Comparison of ENCODE assay signal across 11 mouse cellular contexts in the genomic region with DNA sequence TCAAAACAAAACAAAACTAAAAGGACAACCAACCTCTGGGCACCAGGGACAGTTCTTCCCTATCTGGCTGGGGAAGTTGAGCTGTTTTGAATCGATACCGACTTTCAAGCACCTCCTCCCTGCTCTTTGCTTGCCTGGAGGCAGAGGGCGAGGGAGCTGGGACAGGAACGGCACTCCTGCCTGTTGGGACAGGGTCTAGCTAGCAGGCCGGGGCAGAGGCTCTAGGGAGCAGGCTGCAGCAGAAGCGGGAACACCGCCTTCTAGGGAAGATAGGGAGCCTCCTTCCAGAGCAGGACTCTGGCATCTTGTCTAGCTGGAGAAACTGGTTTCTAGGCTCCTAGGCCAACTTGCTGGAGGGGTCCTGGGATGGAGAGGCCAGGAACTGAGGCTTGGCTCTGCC.
DNase-seq lines count a peak whose midpoint lies in the region; ATAC-seq and TF ChIP-seq lines count a peak whose summit lies in the region.
"Had no signal": no experiment of that assay in that cellular context is flagged by ENCODE, and none has a peak within 500 bp of the region (broad histone marks: within the 10 kb centered on the region; RNA-seq: fewer than 3 reads in every experiment).

No protein-coding gene starts in this region.

- H3K9me3 ChIP-seq in heart, embryonic 14.5 days (ENCODE audit: control insufficient read depth, low read length) = no peaks in the 10 kb centered on the region
- H3K9me3 ChIP-seq in MEL (replicated peaks; ENCODE audit: insufficient read depth, low read length) = no peaks in the 10 kb centered on the region
- H3K9me3 ChIP-seq in liver, embryonic 16.5 days (replicated peaks; ENCODE audit: control insufficient read depth, low read length) = no peaks in the 10 kb centered on the region

- H3K27ac ChIP-seq in heart, embryonic 14.5 days (replicated peaks in 1 of 2; ENCODE audit: control insufficient read depth in 1 of 2, insufficient read depth in 1 of 2, low read depth in 2 of 2, low read length in 2 of 2) = no peak overlapping the region
- peak overlapping the region; percentile 10; the same call in 1 of the 2 replicates for H3K27ac ChIP-seq in MEL (ENCODE audit: control insufficient read depth, low read depth, low read length)
- peak overlapping the region; percentile 49 for H3K27ac ChIP-seq in liver, embryonic 16.5 days (ENCODE audit: low read length)

- no peak for TF ChIP-seq POLR2A in MEL (IDR thresholded peaks at IDR 0.05; ENCODE audit: control insufficient read depth in 1 of 2, insufficient read depth in 1 of 2, low read depth in 1 of 2, low read length in 2 of 2, poor library complexity in 1 of 2)

- no peak for TF ChIP-seq RAD21 in MEL (IDR thresholded peaks at IDR 0.05; ENCODE audit: low read depth, low read length)

- H3K4me1 ChIP-seq in heart, embryonic 14.5 days (ENCODE audit: control insufficient read depth in 2 of 2, insufficient read depth in 2 of 2, low read length in 2 of 2) = peaks cover 17 to 48% of the 10 kb centered on the region in 2 experiments
- H3K4me1 ChIP-seq in MEL (ENCODE audit: control insufficient read depth in 1 of 2, insufficient read depth in 2 of 2, low read length in 2 of 2) = peaks cover 6 to 11% of the 10 kb centered on the region in 2 experiments
- H3K4me1 ChIP-seq in liver, embryonic 16.5 days (ENCODE audit: control insufficient read depth, low read depth, low read length) = peaks cover 41% of the 10 kb centered on the region

- peak overlapping the region; percentile 35; the same call in 1 of the 2 replicates for H3K9ac ChIP-seq in heart, embryonic 14.5 days (ENCODE audit: low read length)
- no peak overlapping the region for H3K9ac ChIP-seq in MEL (ENCODE audit: control insufficient read depth, low read depth, low read length, poor library complexity, severe bottlenecking)
- no peak overlapping the region for H3K9ac ChIP-seq in liver, embryonic 16.5 days (ENCODE audit: low read depth, low read length)

- no peak for ATAC-seq in heart, embryonic 14.5 days (ENCODE audit: insufficient number of reproducible peaks, insufficient read depth, low FRiP score, low read depth)
- peak; percentile 61 for ATAC-seq in liver, embryonic 16.5 days (ENCODE audit: low read depth)
- ATAC-seq in CD4-positive, CD25-positive, alpha-beta regulatory T cell, adult 4 months = no peak

- 0 out of 2 replicates have a peak, but pooled peaks cover 6% of the 10 kb centered on the region for H3K79me2 ChIP-seq in MEL (ENCODE audit: control insufficient read depth, insufficient read depth, low read length, poor library complexity)

- intact Hi-C loops in heart, postnatal 10 days (cut with DNase I) = no loop called here

- H3K4me3 ChIP-seq in heart, embryonic 14.5 days (ENCODE audit: control insufficient read depth in 1 of 2, insufficient read depth in 1 of 2, low read depth in 1 of 2, low read length in 2 of 2) = no peak overlapping the region
- H3K4me3 ChIP-seq in MEL (ENCODE audit: control insufficient read depth in 1 of 2, insufficient read depth in 1 of 2, low read depth in 2 of 2, low read length in 2 of 2) = no peak overlapping the region
- no peak overlapping the region for H3K4me3 ChIP-seq in liver, embryonic 16.5 days (ENCODE audit: low read depth, low read length)

- no peak overlapping the region for H3K4me2 ChIP-seq in heart, embryonic 14.5 days (ENCODE audit: low read length)
- H3K4me2 ChIP-seq in liver, embryonic 16.5 days (ENCODE audit: low read depth, low read length) = no peak overlapping the region

- H3K36me3 ChIP-seq in heart, embryonic 14.5 days (ENCODE audit: control insufficient read depth, insufficient read depth, low read length) = peaks cover 7% of the 10 kb centered on the region; the same call in 1 of the 2 replicates
- peaks cover 7 to 10% of the 10 kb centered on the region in 2 experiments; a peak in 3 of 4 replicates for H3K36me3 ChIP-seq in MEL (ENCODE audit: control insufficient read depth in 1 of 2, insufficient read depth in 2 of 2, low read length in 2 of 2)
- H3K36me3 ChIP-seq in liver, embryonic 16.5 days (ENCODE audit: control insufficient read depth, insufficient read depth) = no peaks in the 10 kb centered on the region

- 21% methylated on average over 7 of the region's 7 CpGs for WGBS in heart, embryonic 14.5 days
- 28% methylated on average over 7 of the region's 7 CpGs for WGBS in liver, embryonic 16.5 days (ENCODE audit: insufficient replicate concordance)

- TF ChIP-seq CTCF in MEL (IDR thresholded peaks at IDR 0.05 in 2 of 3, conservative IDR thresholded peaks at IDR 0.05 in 1 of 3; ENCODE audit: control insufficient read depth in 1 of 3, insufficient read depth in 1 of 3, low read depth in 2 of 3, low read length in 3 of 3, poor library complexity in 1 of 3, severe bottlenecking in 1 of 3) = no peak

- TF ChIP-seq EP300 in MEL (IDR thresholded peaks at IDR 0.05; ENCODE audit: low read depth in 1 of 2, low read length in 2 of 2) = no peak

- no peaks in the 10 kb centered on the region for H3K27me3 ChIP-seq in heart, embryonic 14.5 days (ENCODE audit: control insufficient read depth, insufficient read depth, low read length)
- no peaks in the 10 kb centered on the region for H3K27me3 ChIP-seq in MEL (ENCODE audit: control insufficient read depth in 1 of 2, insufficient read depth in 2 of 2, low read length in 2 of 2)
- no peaks in the 10 kb centered on the region for H3K27me3 ChIP-seq in liver, embryonic 16.5 days (ENCODE audit: control insufficient read depth, insufficient read depth, low read depth, low read length)

- no peak for DNase-seq in heart, postnatal 10 days
- peak; percentile 43 for DNase-seq in MEL (ENCODE audit: low read depth, low spot score)
- DNase-seq in gonadal fat pad, adult 2 months (ENCODE audit: low read depth) = peak; percentile 92
- DNase-seq in gastrocnemius, adult 18-20 months (ENCODE audit: low spot score) = no peak
- no peak for DNase-seq in layer of hippocampus, postnatal 36 days
- DNase-seq: adrenal gland, adult 8-10 months; cerebellum, postnatal 10 days; lung, adult 18-20 months had no signal

TF ChIP-seq in MEL, 35 proteins besides CTCF, POLR2A, EP300 and RAD21:
- TF ChIP-seq MAZ (IDR thresholded peaks at IDR 0.05; ENCODE audit: low read depth, low read length) = no peak
- no peak for TF ChIP-seq BHLHE40 (IDR thresholded peaks at IDR 0.05; ENCODE audit: borderline replicate concordance, low read depth, low read length)
- no peak for TF ChIP-seq ZKSCAN1 (IDR thresholded peaks at IDR 0.05; ENCODE audit: low read depth, low read length)
- TF ChIP-seq KAT2A (conservative IDR thresholded peaks at IDR 0.05; ENCODE audit: low read depth, low read length) = no peak
- TF ChIP-seq TAL1 (IDR thresholded peaks at IDR 0.05; ENCODE audit: low read length) = no peak
- no peak for TF ChIP-seq MXI1 (IDR thresholded peaks at IDR 0.05; ENCODE audit: low read depth, low read length)
- TF ChIP-seq E2F4 (IDR thresholded peaks at IDR 0.05; ENCODE audit: borderline replicate concordance, low read depth, low read length) = no peak
- no peak for TF ChIP-seq NRF1 (IDR thresholded peaks at IDR 0.05; ENCODE audit: insufficient read depth, low read depth, low read length, poor library complexity, severe bottlenecking)
- no peak for TF ChIP-seq USF2 (IDR thresholded peaks at IDR 0.05; ENCODE audit: borderline replicate concordance in 1 of 2, insufficient read depth in 1 of 2, low read depth in 1 of 2, low read length in 2 of 2)
- no peak for TF ChIP-seq ETS1 (IDR thresholded peaks at IDR 0.05; ENCODE audit: low read depth, low read length)
- no peak for TF ChIP-seq NELFE (IDR thresholded peaks at IDR 0.05; ENCODE audit: low read depth, low read length)
- no peak for TF ChIP-seq RCOR1 (IDR thresholded peaks at IDR 0.05; ENCODE audit: low read depth, low read length)
- TF ChIP-seq MYC (IDR thresholded peaks at IDR 0.05; ENCODE audit: low read depth, low read length) = no peak
- TF ChIP-seq JUND (IDR thresholded peaks at IDR 0.05; ENCODE audit: low read depth, low read length) = no peak
- no peak for TF ChIP-seq GATA1 (IDR thresholded peaks at IDR 0.05; ENCODE audit: low read depth, low read length)
- no peak for TF ChIP-seq MEF2A (IDR thresholded peaks at IDR 0.05; ENCODE audit: extremely low read depth, insufficient replicate concordance, low read depth, low read length, poor library complexity, severe bottlenecking)
- TF ChIP-seq SMC3 (IDR thresholded peaks at IDR 0.05; ENCODE audit: low read depth, low read length) = no peak

Comparison
In these comparisons a context has a peak if more than half of its experiments do, and no peak if none do; other contexts are left out.
1. H3K27ac ChIP-seq: peak in MEL (single experiment) and liver, embryonic 16.5 days (single experiment); none in heart, embryonic 14.5 days (0 of 2).
2. DNase-seq: peak in MEL (single experiment) and gonadal fat pad, adult 2 months (single experiment); none in heart, postnatal 10 days (0 of 2), gastrocnemius, adult 18-20 months (single experiment) and layer of hippocampus, postnatal 36 days (0 of 2).